Mouse (Mus musculus): ENCODE measurements at regions not wholly inside any gene's neighbourhood (a gene's known extent, or its start where the extent isn't known, plus 50 kb on each side); places are given as distances from the start of the nearest gene placed in this dataset.

GRCm38 (mm10) chr2:84248169-84248568 lies 177.0 kb downstream of the Calcrl start:
- no peaks in the 10 kb centered on the region for H3K9me3 ChIP-seq
- no peaks in the 10 kb centered on the region for H3K4me1 ChIP-seq
- 88% methylated on average over 3 of the region's 3 CpGs for WGBS
- no peak overlapping the region for H3K27ac ChIP-seq (replicated peaks)
- no peak overlapping the region for H3K4me3 ChIP-seq
- H3K36me3 ChIP-seq (replicated peaks): no peaks in the 10 kb centered on the region
- no peak for DNase-seq (ENCODE audit: low spot score)
- no peaks in the 10 kb centered on the region for H3K27me3 ChIP-seq (replicated peaks; ENCODE audit: low read depth, poor library complexity, severe bottlenecking)

- no peaks in the 10 kb centered on the region for H3K9me3 ChIP-seq
- H3K36me3 ChIP-seq (replicated peaks): no peaks in the 10 kb centered on the region
- no peak overlapping the region for H3K4me3 ChIP-seq
- no peaks in the 10 kb centered on the region for H3K4me1 ChIP-seq
- no peak overlapping the region for H3K27ac ChIP-seq (replicated peaks)
- H3K27me3 ChIP-seq (replicated peaks; ENCODE audit: low read depth, poor library complexity, severe bottlenecking): no peaks in the 10 kb centered on the region
- 63% methylated on average over 3 of the region's 3 CpGs for whole genome bisulfite sequencing
- DNase-seq (ENCODE audit: low spot score): no peak
These were observed 175.3 kb downstream of the Calcrl start for GRCm38 (mm10) chr2:84249871-84250270.

DNA sequence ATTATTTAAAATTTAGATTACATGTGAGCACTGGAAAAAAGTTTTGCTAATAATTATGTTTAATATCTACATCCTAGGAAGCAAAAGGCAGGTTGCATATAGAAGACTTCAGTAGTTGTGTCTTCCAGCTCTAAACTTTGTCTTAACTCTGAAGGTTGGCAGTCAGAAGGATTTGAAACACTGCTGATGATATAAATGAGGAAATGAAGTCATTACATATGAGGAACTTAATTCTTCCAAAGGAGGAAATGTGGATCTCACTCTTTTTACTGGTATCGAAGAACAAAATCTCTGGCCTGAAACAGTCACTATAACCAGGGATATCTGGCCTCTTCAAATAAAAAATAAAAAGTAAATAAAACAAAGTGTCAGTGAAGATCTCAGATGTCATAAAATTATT lies 173.1 kb downstream of the Calcrl start:
- Histone ChIP-seq H3K36me3 (replicated peaks) (no peaks in the 10 kb centered on the region), H3K4me1 (no peaks in the 10 kb centered on the region), H3K4me3 (no peak overlapping the region), H3K27me3 (replicated peaks; ENCODE audit: low read depth, poor library complexity, severe bottlenecking) (no peaks in the 10 kb centered on the region), H3K27ac (replicated peaks) (no peak overlapping the region), H3K9me3 (no peaks in the 10 kb centered on the region)
- DNase-seq (ENCODE audit: low spot score): no peak
- 92% methylated on average over 1 of the region's 1 CpGs for WGBS

DNA sequence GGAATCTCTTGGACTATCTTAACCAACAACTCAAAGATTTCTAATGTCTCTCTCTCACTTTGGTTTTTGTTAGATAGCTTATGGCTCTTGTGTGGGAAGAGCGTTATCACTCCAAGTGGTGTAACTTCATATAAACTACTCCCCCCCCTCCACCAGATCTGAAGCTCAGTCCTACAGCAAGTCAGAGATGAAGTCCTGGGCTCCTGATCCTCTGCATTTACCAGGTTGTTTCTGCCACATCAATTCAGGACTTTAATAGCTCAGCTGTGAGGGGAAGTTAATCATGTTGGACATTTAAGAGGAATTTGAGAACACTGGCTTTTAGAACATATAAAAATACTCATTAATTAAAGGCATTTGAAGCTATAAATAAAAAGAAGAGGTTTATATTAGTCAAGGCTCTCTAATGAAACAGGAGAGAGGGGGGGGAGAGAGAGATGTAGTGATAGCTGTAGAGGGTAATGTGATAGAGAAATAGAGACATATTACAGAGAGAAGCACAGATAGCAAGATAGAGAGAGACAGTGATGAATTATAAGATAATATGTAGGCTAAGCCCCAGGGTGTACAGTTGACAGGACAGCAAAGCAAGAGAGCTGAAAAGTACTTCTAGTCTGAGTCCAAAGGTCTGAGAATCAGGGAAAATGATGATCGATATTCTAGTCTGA lies 166.7 kb downstream of the Calcrl start:
- WGBS: 97% methylated on average over 2 of the region's 2 CpGs
- H3K27ac ChIP-seq (replicated peaks): no peak overlapping the region
- no peak for DNase-seq (ENCODE audit: low spot score)
- H3K4me3 ChIP-seq: no peak overlapping the region
- H3K27me3 ChIP-seq (replicated peaks; ENCODE audit: low read depth, poor library complexity, severe bottlenecking): no peaks in the 10 kb centered on the region
- no peaks in the 10 kb centered on the region for H3K9me3 ChIP-seq
- no peaks in the 10 kb centered on the region for H3K36me3 ChIP-seq (replicated peaks)
- 0 out of 2 replicates have a peak, but pooled peaks cover 2% of the 10 kb centered on the region for H3K4me1 ChIP-seq

DNA sequence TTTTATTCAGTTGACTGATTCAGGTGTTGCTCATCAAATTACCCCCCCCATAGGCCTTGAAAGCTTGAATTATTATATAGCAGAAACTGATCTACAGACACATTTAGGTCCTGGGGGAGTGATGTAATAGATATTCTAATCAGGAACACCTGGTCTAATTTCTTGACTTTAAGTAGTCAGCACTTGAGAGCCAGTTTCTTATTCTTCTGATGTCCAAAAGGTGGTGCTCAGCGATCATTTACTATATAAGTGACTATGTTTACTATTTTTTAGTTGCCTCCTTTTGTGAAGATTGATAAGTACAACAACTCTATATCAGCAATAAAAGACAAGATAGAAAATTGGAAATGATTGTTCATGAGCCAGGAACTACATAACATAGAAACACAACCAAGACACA lies 166.0 kb downstream of the Calcrl start:
- Histone ChIP-seq H3K27ac (replicated peaks) (no peak overlapping the region), H3K9me3 (no peaks in the 10 kb centered on the region), H3K4me3 (no peak overlapping the region), H3K27me3 (replicated peaks; ENCODE audit: low read depth, poor library complexity, severe bottlenecking) (no peaks in the 10 kb centered on the region), H3K36me3 (replicated peaks) (no peaks in the 10 kb centered on the region), H3K4me1 (0 out of 2 replicates have a peak, but pooled peaks cover 2% of the 10 kb centered on the region)
- no peak for DNase-seq (ENCODE audit: low spot score)
- WGBS: 80% methylated on average over 1 of the region's 1 CpGs

DNA sequence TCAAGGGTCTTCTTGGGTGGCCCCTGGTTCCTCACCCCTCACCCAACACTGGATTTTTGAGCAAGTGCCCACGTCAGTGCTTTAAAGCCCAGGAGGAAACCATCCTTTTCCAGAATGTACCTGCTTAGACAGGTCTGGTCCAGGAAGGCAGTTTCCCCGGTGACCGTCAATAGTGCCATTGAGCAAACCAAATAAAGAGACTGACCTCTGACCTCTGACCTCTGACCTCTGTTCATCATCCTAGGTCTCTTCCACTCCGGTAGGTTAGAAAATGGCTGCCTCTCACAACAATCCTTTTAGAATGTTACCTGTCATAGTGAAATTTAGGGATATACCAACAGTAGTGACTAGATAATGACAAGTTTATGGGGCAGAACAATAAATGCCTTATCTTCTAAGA lies 164.5 kb downstream of the Calcrl start:
- H3K27ac ChIP-seq (replicated peaks): no peak overlapping the region
- WGBS: 37% methylated on average over 4 of the region's 4 CpGs
- DNase-seq (ENCODE audit: low spot score): no peak
- H3K4me3 ChIP-seq: no peak overlapping the region
- H3K36me3 ChIP-seq (replicated peaks): no peaks in the 10 kb centered on the region
- no peaks in the 10 kb centered on the region for H3K27me3 ChIP-seq (replicated peaks; ENCODE audit: low read depth, poor library complexity, severe bottlenecking)
- H3K9me3 ChIP-seq: no peaks in the 10 kb centered on the region
- 0 out of 2 replicates have a peak, but pooled peaks cover 2% of the 10 kb centered on the region for H3K4me1 ChIP-seq

DNA sequence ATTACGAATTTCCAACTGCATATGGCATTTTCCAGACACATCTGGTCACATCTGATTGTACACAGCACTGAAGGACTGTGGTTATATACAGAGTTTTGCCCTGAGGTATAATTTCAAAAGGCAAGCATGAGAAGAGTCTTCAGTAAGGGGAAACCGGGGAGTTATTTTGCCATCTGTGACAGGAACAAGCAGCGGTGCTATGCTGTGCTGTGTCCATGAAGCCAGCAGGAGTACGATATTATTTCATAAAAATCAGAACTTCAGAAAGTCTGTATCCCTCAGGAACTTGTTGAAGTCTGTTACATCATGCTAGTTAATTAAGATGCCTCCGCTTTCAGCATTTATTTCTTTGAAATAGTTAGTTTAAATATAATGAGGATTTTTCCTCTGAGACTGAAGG lies 163.7 kb downstream of the Calcrl start:
- 83% methylated on average over 5 of the region's 5 CpGs for WGBS
- Histone ChIP-seq H3K4me1 (0 out of 2 replicates have a peak, but pooled peaks cover 2% of the 10 kb centered on the region), H3K9me3 (no peaks in the 10 kb centered on the region), H3K27ac (replicated peaks) (no peak overlapping the region), H3K36me3 (replicated peaks) (no peaks in the 10 kb centered on the region), H3K4me3 (no peak overlapping the region), H3K27me3 (replicated peaks; ENCODE audit: low read depth, poor library complexity, severe bottlenecking) (no peaks in the 10 kb centered on the region)
- no peak for DNase-seq (ENCODE audit: low spot score)

DNA sequence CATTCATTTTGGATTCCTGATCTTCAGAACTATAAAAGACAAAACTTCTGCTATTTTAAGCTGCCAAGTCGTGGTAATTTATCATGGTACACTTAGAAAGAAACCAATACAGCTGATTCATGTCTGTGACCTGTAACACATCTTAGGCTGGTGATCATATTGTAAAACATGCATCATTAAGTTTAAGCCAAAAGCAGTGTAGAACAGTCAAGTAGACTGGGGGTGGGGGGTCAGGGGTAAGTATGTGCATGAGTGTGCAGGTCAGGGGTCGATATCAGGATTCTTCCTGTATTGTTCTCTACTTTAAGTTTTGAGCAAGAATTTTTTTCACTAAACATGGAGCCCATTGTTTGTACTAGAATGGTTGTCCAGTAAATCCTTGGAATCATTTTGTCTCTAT lies 160.7 kb downstream of the Calcrl start:
- Histone ChIP-seq H3K9me3 (no peaks in the 10 kb centered on the region), H3K27me3 (replicated peaks; ENCODE audit: low read depth, poor library complexity, severe bottlenecking) (no peaks in the 10 kb centered on the region), H3K27ac (replicated peaks) (no peak overlapping the region), H3K4me1 (peaks cover 7% of the 10 kb centered on the region; the same call in 1 of the 2 replicates), H3K4me3 (no peak overlapping the region), H3K36me3 (replicated peaks) (no peaks in the 10 kb centered on the region)
- 79% methylated on average over 2 of the region's 2 CpGs for WGBS
- DNase-seq (ENCODE audit: low spot score): no peak

GRCm38 (mm10) chr2:84265002-84265401 lies 160.2 kb downstream of the Calcrl start:
- Histone ChIP-seq H3K36me3 (replicated peaks) (no peaks in the 10 kb centered on the region), H3K27me3 (replicated peaks; ENCODE audit: low read depth, poor library complexity, severe bottlenecking) (no peaks in the 10 kb centered on the region), H3K4me3 (no peak overlapping the region), H3K27ac (replicated peaks) (no peak overlapping the region), H3K4me1 (peaks cover 7% of the 10 kb centered on the region; the same call in 1 of the 2 replicates), H3K9me3 (no peaks in the 10 kb centered on the region)
- no peak for DNase-seq (ENCODE audit: low spot score)

DNA sequence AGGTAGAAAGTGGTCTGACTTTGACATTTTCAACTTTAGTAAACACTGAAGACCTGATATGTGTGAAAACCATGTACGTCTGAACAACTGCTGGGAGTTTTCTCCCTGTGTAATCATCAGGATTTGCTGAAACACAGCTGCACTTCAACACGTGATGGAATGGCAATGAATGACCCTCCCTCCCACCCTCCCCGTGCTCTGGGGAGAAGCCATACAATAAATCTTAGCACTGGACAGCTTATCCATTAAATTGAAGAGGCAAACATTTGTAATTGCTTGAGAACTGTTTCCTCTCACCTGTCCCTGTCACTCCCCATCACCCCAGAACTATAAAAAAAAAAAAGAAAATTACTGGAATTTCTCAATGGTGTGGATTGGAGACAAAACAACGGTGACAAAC lies 159.1 kb downstream of the Calcrl start:
- Histone ChIP-seq H3K4me1 (peaks cover 7% of the 10 kb centered on the region; the same call in 1 of the 2 replicates), H3K4me3 (no peak overlapping the region), H3K27ac (replicated peaks) (no peak overlapping the region), H3K27me3 (replicated peaks; ENCODE audit: low read depth, poor library complexity, severe bottlenecking) (no peaks in the 10 kb centered on the region), H3K36me3 (replicated peaks) (no peaks in the 10 kb centered on the region), H3K9me3 (no peaks in the 10 kb centered on the region)
- DNase-seq (ENCODE audit: low spot score): no peak
- WGBS: 64% methylated on average over 4 of the region's 4 CpGs

GRCm38 (mm10) chr2:84266883-84267554 lies 158.2 kb downstream of the Calcrl start:
- no peak overlapping the region for H3K4me3 ChIP-seq
- WGBS: 37% methylated on average over 6 of the region's 6 CpGs
- no peaks in the 10 kb centered on the region for H3K9me3 ChIP-seq
- peaks cover 7% of the 10 kb centered on the region; the same call in 1 of the 2 replicates for H3K4me1 ChIP-seq
- H3K27ac ChIP-seq (replicated peaks): no peak overlapping the region
- peak; percentile 48 for DNase-seq (ENCODE audit: low spot score)
- no peaks in the 10 kb centered on the region for H3K36me3 ChIP-seq (replicated peaks)
- H3K27me3 ChIP-seq (replicated peaks; ENCODE audit: low read depth, poor library complexity, severe bottlenecking): no peaks in the 10 kb centered on the region

- 88% methylated on average over 6 of the region's 6 CpGs for WGBS
These were observed 151.0 kb downstream of the Calcrl start for GRCm38 (mm10) chr2:84274038-84274724.

GRCm38 (mm10) chr2:84277181-84277580 lies 148.0 kb downstream of the Calcrl start:
- Histone ChIP-seq H3K36me3 (replicated peaks) (no peaks in the 10 kb centered on the region), H3K27ac (replicated peaks) (no peak overlapping the region), H3K4me1 (no peaks in the 10 kb centered on the region), H3K27me3 (replicated peaks; ENCODE audit: low read depth, poor library complexity, severe bottlenecking) (no peaks in the 10 kb centered on the region), H3K4me3 (no peak overlapping the region), H3K9me3 (no peaks in the 10 kb centered on the region)
- DNase-seq (ENCODE audit: low spot score): no peak
- WGBS: 85% methylated on average over 1 of the region's 1 CpGs

More at GRCm38 (mm10) chr2:84274038-84274724, 151.0 kb downstream of the Calcrl start:
- H3K27me3 ChIP-seq (replicated peaks; ENCODE audit: low read depth, poor library complexity, severe bottlenecking): no peaks in the 10 kb centered on the region
- no peaks in the 10 kb centered on the region for H3K36me3 ChIP-seq (replicated peaks)
- no peak overlapping the region for H3K27ac ChIP-seq (replicated peaks)
- H3K4me3 ChIP-seq: no peak overlapping the region
- no peaks in the 10 kb centered on the region for H3K4me1 ChIP-seq
- H3K9me3 ChIP-seq: no peaks in the 10 kb centered on the region
- DNase-seq (ENCODE audit: low spot score): no peak

All from embryonic facial prominence, embryonic 10.5 days (tissue).